Mouse (Mus musculus) adrenal gland, postnatal 4 days (tissue): ENCODE results near the gene Mmp13. TPM values are rescaled to one million over a fixed set of nuclear protein-coding genes. Genes with fewer than 3 reads are reported as not detected.
"Not testable (repeated sequence)": the region's sequence is repeated elsewhere in the genome, so short reads cannot be mapped to it uniquely, and the experiment has no call there.

ENCODE experiments used
- DNase-seq, 2 experiments: peaks; one replicate each; pipeline ENCODE4 v3.0.0; 2021 to 2022; ENCODE audit warnings: low spot score in 2 of 2, mixed read lengths in 2 of 2
- long read RNA-seq, 2 experiments: library from polyadenylated mRNA; stranded (forward); transcript quantifications; one replicate each; pipeline ENCODE4 v2.0.0; 2021
- total RNA-seq, 2 experiments: library from RNA; stranded (reverse); gene quantifications; 2 replicates each; pipeline ENCODE4 v1.2.3; 2021

The Mmp13 gene
- under 1 TPM; 0.11 to 0.37 TPM for total RNA-seq
- long read RNA-seq, experiment 1: 0 reads
- long read RNA-seq, experiment 2: 0 reads

DNA sequence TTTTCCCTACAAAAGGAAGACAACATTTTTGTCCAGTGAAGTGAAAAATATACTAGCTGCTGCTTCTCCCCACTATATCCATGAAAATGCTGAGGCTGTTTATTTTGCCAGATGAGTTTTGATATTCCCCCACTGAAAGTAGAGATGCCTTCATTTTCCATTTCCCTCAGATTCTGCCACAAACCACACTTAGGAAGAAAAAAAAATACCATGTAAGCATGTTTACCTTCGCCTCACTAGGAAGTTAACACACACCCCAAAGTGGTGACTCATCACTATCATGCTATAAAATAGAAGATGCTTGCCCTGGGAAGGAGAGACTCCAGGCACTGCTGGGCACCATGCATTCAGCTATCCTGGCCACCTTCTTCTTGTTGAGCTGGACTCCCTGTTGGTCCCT lies at the start of gene Mmp13:
Gene Mmp13 (plus strand): TSS at position 301 of the 400 bp plus-strand sequence.
- no peak for DNase-seq

DNA sequence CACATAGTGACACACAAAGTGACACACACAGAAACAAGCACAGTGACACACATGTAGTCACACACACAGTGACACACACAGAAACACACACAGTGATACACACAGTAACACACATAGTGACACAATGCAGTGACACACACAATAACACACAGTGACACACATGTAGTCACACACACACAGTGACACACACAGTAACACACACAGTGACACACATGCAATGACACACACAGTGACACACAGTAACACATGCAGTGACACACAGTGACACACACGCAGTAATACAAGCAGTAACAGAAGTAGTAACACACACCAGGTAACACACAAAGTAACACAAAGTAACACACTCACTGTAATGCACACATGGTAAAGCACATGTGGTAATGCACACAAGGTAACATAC lies 33.7 kb upstream of the Mmp13 start:
- DNase-seq: no peak

DNA sequence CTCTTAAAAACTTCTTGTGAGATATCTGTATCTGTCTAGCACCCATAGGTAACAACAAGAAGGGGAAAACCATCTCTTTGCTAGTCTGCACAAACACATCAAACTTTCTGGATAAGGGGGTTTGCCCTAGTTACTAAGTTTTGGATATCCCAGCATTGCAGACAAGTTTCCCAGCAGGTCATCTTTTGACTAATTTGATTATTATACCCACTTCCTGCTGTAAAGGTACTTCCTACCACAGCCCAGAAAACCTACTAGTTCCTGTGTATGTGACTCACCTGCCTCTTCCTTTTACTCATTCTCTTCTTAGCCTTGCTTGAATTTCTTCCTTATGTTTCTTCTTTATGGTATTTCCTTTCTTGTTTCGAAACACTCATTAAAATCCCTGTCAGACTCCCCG lies 32.3 kb upstream of the Mmp13 start:
- DNase-seq: no peak

DNA sequence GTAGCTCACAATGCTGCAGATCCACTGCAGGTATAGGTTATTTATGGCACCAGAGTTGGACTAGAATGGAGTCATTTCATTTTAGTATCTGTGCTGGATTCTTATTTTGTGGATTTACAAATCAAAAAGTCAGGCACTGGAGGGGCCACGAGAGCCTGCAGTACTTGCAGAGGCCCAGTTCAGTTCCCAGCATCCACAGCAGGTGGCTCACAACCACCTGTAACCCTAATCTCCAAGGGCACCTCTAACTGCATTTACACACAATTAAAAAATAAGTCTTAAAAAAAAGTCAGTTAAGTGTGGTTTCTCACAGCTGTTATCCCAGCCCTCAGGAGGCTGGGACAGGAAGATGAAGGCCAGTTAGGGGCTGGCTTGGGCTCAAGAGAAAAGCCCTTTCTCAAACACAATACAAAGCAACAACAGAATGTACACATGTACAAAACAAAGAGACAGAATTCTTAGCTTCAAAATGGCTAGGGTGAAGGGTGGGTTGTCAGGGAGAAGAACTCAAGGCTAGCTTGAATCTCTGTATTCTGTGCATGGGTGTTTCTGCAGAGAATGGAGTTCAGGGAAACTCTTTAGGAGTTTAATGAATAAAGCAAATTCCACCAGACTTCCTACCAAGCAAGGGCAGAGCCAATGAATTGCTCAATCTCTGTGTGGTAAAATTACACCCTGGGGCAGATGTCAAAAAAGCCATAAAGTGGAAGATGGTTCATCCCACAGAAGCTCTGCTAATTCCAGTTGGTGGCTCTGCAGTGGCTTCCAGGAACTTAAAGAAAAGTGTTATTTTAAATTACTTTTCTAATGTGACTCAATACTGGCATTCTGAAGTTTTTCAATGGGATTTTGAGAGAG lies 19.3 kb upstream of the Mmp13 start:
- no peak for DNase-seq

DNA sequence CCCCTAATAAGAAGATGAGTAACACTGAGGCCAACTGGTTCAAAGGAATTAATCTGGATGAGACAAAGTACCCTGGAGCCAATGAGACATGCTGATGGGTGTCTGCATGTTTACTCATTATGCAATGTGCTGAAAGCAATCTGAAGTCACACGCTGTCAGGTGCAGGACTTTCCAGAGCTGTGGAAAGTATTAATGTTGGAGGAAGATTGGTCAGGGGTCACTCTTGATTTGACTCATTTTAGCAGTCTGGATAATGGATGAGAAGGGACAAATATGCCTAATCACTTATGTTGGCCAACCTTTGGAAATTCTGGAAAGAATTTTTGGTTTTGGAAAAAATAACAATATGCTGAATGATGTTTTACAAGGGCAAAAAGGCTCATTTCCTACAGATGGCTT lies 10.6 kb upstream of the Mmp13 start:
- DNase-seq: no peak

DNA sequence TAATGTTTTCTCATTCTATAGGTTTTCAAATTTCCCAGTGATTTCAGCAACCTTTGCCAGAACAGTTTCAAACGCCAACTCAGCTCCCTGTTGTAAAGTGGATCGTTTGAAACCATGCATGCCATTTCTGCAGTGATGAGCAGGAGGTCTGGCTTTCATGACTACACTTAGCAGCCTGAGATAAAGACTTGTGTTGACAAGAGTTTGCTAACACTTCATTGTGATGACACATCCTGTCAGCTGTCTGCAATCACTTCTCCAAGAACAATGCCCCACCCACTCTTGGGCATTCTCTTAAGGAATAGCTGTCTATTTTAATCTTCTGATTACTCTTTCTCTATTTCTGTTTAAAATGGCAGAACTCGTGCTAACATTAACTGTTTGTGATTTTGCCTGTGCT lies 2.2 kb upstream of the Mmp13 start:
- no peak for DNase-seq

DNA sequence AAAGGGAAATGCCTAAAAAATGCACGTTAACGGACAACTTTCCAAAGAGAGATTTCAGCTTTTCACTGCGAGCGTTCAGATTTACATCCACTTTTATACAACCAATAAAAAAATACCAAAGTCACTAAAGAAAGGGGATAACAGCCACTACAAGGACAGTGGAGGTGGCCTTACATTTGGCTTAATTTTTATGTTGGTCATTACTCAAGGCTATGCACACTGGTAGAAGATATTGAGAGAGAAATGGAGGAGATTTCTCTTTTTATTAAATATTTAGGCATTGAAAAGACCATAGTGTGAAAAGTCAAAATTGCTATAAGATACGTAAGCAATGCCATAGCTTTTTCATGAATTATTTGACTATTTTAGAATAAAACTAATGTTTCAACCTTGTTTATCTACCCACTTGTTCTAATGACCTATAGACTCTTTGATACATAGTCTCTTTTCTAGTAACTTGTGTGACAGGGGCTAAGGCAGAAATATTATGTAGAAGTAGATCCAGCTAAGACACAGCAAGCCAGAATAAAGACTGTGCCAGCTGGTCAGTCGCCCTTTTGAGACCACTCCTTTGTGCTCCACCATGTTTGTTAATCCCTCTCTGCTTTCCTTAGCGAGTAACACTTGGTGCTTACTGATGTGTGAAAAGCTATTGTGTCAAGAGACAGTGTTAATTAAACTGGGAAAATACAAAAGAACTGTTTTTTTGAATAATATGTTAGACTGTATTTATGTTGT lies 10.4 kb downstream of the Mmp13 start:
- DNase-seq: no peak

DNA sequence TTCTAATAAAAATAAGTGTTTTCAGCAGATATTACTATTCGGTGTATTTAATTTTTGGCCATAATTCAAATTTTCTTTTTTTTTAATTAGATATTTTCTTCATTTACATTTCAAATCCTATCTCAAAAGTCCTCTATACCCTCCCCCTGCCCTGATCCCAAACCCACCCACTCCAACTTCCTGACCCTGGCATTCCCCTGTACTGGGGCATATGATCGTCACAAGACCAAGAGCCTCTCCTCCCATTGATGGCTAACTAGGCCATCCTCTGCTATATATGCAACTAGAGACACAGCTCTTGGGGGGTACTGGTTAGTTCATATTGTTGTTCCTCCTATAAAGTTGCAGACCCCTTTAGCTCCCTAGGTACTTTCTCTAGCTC lies 11.0 kb downstream of the Mmp13 start:
- DNase-seq: not testable (repeated sequence)

DNA sequence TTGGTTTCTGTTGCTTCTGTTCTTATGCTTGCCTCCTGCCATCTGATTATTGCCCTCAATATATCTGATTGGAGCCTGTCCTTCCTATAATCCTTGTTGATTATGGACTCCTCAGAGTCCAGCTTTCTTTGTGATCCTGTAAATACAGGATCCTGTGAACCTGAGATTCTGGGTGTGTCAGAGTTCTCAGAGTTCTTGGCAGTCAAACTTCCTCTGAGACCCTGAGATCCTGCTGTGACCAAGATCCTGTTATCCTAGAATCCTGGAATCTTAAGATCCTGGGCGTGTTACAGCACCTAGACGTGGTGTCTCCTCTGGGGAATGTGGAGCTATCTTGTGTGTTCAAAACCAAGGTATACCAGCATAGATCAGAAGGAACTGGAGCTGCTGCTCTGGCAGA lies 17.2 kb downstream of the Mmp13 start:
- no peak for DNase-seq

DNA sequence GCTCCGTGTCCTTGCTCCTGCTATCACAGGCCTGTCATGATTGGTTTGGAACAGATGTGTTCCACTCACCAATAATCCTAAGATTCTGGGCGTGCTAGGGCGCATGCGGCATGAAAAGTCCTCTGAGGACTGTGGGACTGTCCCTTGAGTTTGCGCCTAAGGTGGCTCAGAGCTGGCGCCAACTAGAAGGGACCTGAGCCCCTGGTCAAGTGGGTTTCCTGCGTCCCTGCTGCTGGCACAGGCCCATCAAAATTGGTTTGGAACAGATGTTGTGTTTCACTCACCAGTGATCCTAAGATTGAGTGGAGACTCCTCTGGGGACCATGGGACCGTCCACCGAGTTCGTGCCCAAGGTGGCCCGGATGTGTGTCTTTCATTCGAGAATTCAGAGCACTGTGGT lies 17.6 kb downstream of the Mmp13 start:
- DNase-seq: no peak

DNA sequence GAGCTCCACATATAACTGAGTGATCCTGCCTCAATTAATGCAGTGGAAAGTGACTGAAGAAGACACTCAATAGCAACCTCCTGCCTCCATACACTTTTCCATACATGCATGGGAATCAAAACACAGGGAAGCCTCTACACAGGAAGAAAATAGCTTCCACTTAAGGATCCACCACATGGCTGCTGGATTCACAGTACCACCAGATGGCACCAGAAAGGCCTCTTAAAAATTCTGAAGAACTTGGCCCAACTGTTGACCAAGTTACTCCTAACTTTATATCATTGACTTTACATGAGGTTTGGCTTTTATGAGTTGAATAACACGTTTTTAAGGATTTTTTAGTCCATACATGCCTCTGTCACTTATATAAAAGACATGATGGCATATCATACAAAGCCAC lies 19.8 kb downstream of the Mmp13 start:
- DNase-seq: no peak

DNA sequence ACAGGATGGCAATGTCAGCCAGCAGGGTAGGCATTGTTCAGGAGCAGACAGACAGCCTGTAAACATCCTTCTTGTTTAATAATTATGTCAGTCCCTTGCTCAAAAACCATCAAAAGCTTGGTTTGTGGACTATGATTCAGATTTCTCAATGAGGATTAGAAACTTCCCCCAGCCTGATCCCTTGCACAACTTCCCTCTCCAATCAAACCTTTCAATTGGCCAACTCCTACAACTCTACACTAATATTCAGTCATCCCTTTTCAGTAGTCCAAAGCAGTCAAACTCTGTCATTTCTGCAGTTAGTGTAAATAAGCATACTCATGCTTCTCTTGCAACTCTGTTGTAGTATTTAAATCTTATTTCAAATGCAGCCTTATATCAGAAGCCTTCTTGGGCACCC lies 59.5 kb downstream of the Mmp13 start:
- no peak for DNase-seq

Other genes starting within 250 kb of the Mmp13 start
- 10 to 100 TPM; 16.2 to 19.2 TPM for gene Dync2h1, start 88.1 kb upstream of the Mmp13 start, total RNA-seq
- 10 to 100 TPM; 87.6 to 96.6 TPM for gene Dcun1d5, start 88.0 kb upstream of the Mmp13 start, total RNA-seq
- gene Mmp12, start 71.9 kb downstream of the Mmp13 start, total RNA-seq: under 1 TPM in 1 of 2 experiments, not detected in 1; 0.76 TPM
- not detected for gene Mmp1b, start 115.5 kb downstream of the Mmp13 start, total RNA-seq
- gene Mmp3, start 173.3 kb downstream of the Mmp13 start, total RNA-seq: not detected
- gene Mmp10, start 229.8 kb downstream of the Mmp13 start, total RNA-seq: not detected